Comparison of ENCODE assay signal across 8 mouse cellular contexts in the genomic region with DNA sequence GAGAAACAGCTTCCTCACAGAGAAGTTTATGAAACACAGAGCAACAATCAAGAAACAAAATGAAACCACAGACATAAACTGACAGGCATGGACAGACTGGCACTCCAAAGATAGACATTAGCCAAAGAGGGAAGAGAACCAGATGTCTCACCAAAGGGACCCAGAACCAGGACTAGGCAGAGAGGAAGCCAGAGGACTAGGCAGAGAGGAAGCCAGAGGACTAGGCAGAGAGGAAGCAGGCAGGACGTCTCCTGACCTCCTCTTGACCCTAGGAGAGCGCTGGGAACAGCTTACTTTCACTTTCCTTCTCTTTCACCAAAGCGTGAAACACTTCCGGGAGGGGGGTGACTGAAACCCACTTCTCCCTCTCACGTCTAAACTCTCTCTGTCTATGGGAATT. TPM values are rescaled to one million over a fixed set of nuclear protein-coding genes. Genes with fewer than 3 reads are reported as not detected.
DNase-seq lines count a peak whose midpoint lies in the region; ATAC-seq and TF ChIP-seq lines count a peak whose summit lies in the region.

No protein-coding gene starts in this region.

- H3K4me3 ChIP-seq in thymus, adult 2 months (ENCODE audit: control insufficient read depth, insufficient read depth, low read length) = peak overlapping the region; percentile 35
- H3K4me3 ChIP-seq in hindbrain, embryonic 14.5 days (replicated peaks; ENCODE audit: low read length) = no peak overlapping the region
- no peak overlapping the region for H3K4me3 ChIP-seq in midbrain, embryonic 10.5 days

- H3K27ac ChIP-seq in thymus, adult 2 months (ENCODE audit: control insufficient read depth, insufficient read depth, low read length) = peak overlapping the region; percentile 67
- no peak overlapping the region for H3K27ac ChIP-seq in hindbrain, embryonic 14.5 days
- no peak overlapping the region for H3K27ac ChIP-seq in midbrain, embryonic 10.5 days (replicated peaks)

- no peak for TF ChIP-seq POLR2A in thymus, adult 2 months (IDR thresholded peaks at IDR 0.05; ENCODE audit: control insufficient read depth, extremely low read depth, insufficient read depth, low read length, poor library complexity)

- H3K9me3 ChIP-seq in hindbrain, embryonic 14.5 days (ENCODE audit: control insufficient read depth, low read length) = no peaks in the 10 kb centered on the region
- H3K9me3 ChIP-seq in midbrain, embryonic 10.5 days (replicated peaks) = no peaks in the 10 kb centered on the region

- DNase-seq in adrenal gland, adult 18-20 months (ENCODE audit: low spot score in 2 of 2) = peak; percentile 43 to 44
- DNase-seq in heart, adult 8-10 months (ENCODE audit: low spot score) = peak; percentile 78
- peak; percentile 77 for DNase-seq in kidney, postnatal 14 days
- peak; percentile 69 for DNase-seq in thymus, adult 2 months
- DNase-seq in hindbrain, embryonic 14.5 days (ENCODE audit: low spot score) = no peak
- DNase-seq in midbrain, embryonic 10.5 days (ENCODE audit: low spot score) = no peak

- H3K36me3 ChIP-seq in thymus, adult 2 months (ENCODE audit: control insufficient read depth, insufficient read depth, low read length) = no peaks in the 10 kb centered on the region
- H3K36me3 ChIP-seq in hindbrain, embryonic 14.5 days (replicated peaks; ENCODE audit: control insufficient read depth, insufficient read depth) = no peaks in the 10 kb centered on the region
- no peaks in the 10 kb centered on the region for H3K36me3 ChIP-seq in midbrain, embryonic 10.5 days

- ATAC-seq in CD4-positive, CD25-positive, alpha-beta regulatory T cell, adult 4 months = peak; percentile 96
- ATAC-seq in megakaryocyte, adult 5-6 weeks (ENCODE audit: poor library complexity, severe bottlenecking) = peak; percentile 89
- ATAC-seq in hindbrain, embryonic 14.5 days (ENCODE audit: low FRiP score) = no peak

- TF ChIP-seq CTCF in thymus, adult 2 months (IDR thresholded peaks at IDR 0.05; ENCODE audit: borderline replicate concordance, control insufficient read depth, extremely low read depth, insufficient read depth, low read length, poor library complexity) = no peak

- peaks cover 19% of the 10 kb centered on the region for H3K4me1 ChIP-seq in thymus, adult 2 months (replicated peaks; ENCODE audit: control insufficient read depth, insufficient read depth, low read length)
- no peaks in the 10 kb centered on the region for H3K4me1 ChIP-seq in hindbrain, embryonic 14.5 days (replicated peaks; ENCODE audit: control insufficient read depth, insufficient read depth, low read length)
- H3K4me1 ChIP-seq in midbrain, embryonic 10.5 days = peaks cover 7% of the 10 kb centered on the region

- H3K4me2 ChIP-seq in hindbrain, embryonic 14.5 days (replicated peaks) = no peak overlapping the region

- no peak overlapping the region for H3K9ac ChIP-seq in hindbrain, embryonic 14.5 days

- no peaks in the 10 kb centered on the region for H3K27me3 ChIP-seq in thymus, adult 2 months (ENCODE audit: control insufficient read depth, insufficient read depth, low read length)
- no peaks in the 10 kb centered on the region for H3K27me3 ChIP-seq in hindbrain, embryonic 14.5 days (ENCODE audit: control insufficient read depth, insufficient read depth, low read length)
- H3K27me3 ChIP-seq in midbrain, embryonic 10.5 days (ENCODE audit: low read depth, poor library complexity, severe bottlenecking) = no peaks in the 10 kb centered on the region

- WGBS in thymus, adult 2 months = 0% methylated on average over 5 of the region's 5 CpGs
- WGBS in hindbrain, embryonic 14.5 days = 6% methylated on average over 5 of the region's 5 CpGs
- WGBS in midbrain, embryonic 10.5 days = 17% methylated on average over 5 of the region's 5 CpGs

RNA-seq across cellular contexts. Expression of gene Ccdc88b, which starts 11.3 kb away (rescaled TPM):
- 1 to 10 TPM; 3.1 to 5.2 TPM for polyA plus RNA-seq in CD4-positive, CD25-positive, alpha-beta regulatory T cell, adult 4 months (2017; shearing (Covaris generic))
- total RNA-seq in adrenal gland, adult 18-20 months (2021) = 1 to 10 TPM; 2.0 TPM
- total RNA-seq in heart, adult 8-10 months (2022) = under 1 TPM; 0.44 to 0.89 (median 0.66) TPM
- 12.0 and 13.3 TPM in 2 replicates for total RNA-seq in megakaryocyte, adult 5-6 weeks (2015)
- total RNA-seq in megakaryocyte, adult 5-6 weeks (2017) = 45.9 and 78.0 TPM in 2 replicates
- polyA plus RNA-seq in thymus, adult 2 months (2012; rRNA removed) = 225 and 234 TPM in 2 replicates
- polyA plus RNA-seq in hindbrain, embryonic 14.5 days (2014; fragmentation: Nextera tagmentation; extraction: Ambion mirVana) = 0.48 and 0.90 TPM in 2 replicates
- polyA plus RNA-seq in midbrain, embryonic 10.5 days (2016; fragmentation: Nextera tagmentation; extraction: Ambion mirVana) = 0.33 and 0.57 TPM in 2 replicates

RNA-seq across cellular contexts. Expression of gene Rps6ka4, which starts 28.9 kb away (rescaled TPM):
- 1 to 10 TPM; 6.4 to 8.3 TPM for polyA plus RNA-seq in CD4-positive, CD25-positive, alpha-beta regulatory T cell, adult 4 months (2017; shearing (Covaris generic))
- total RNA-seq in adrenal gland, adult 18-20 months (2021) = 10 to 100 TPM; 23.2 to 25.3 TPM
- total RNA-seq in heart, adult 8-10 months (2022) = 10 to 100 TPM; 15.0 to 20.0 (median 17.5) TPM
- total RNA-seq in megakaryocyte, adult 5-6 weeks (2015) = 5.5 and 7.3 TPM in 2 replicates
- 17.2 and 21.4 TPM in 2 replicates for total RNA-seq in megakaryocyte, adult 5-6 weeks (2017)
- polyA plus RNA-seq in thymus, adult 2 months (2012; rRNA removed) = 29.5 and 30.6 TPM in 2 replicates
- polyA plus RNA-seq in hindbrain, embryonic 14.5 days (2014; fragmentation: Nextera tagmentation; extraction: Ambion mirVana) = 10.6 and 11.1 TPM in 2 replicates
- 5.0 and 7.9 TPM in 2 replicates for polyA plus RNA-seq in midbrain, embryonic 10.5 days (2016; fragmentation: Nextera tagmentation; extraction: Ambion mirVana)

RNA-seq across cellular contexts. Expression of gene Trmt112, which starts 40.1 kb away (rescaled TPM):
- polyA plus RNA-seq in CD4-positive, CD25-positive, alpha-beta regulatory T cell, adult 4 months (2017; shearing (Covaris generic)) = 100 to 1,000 TPM; 214 to 232 TPM
- 100 to 1,000 TPM in 1 of 2 experiments, 10 to 100 TPM in 1; 83.2 to 110 TPM for total RNA-seq in adrenal gland, adult 18-20 months (2021)
- total RNA-seq in heart, adult 8-10 months (2022) = 10 to 100 TPM; 29.9 to 49.7 (median 39.7) TPM
- 133 and 146 TPM in 2 replicates for total RNA-seq in megakaryocyte, adult 5-6 weeks (2015)
- total RNA-seq in megakaryocyte, adult 5-6 weeks (2017) = 176 and 188 TPM in 2 replicates
- polyA plus RNA-seq in thymus, adult 2 months (2012; rRNA removed) = 183 and 203 TPM in 2 replicates
- polyA plus RNA-seq in hindbrain, embryonic 14.5 days (2014; fragmentation: Nextera tagmentation; extraction: Ambion mirVana) = 107 and 118 TPM in 2 replicates
- 150 and 156 TPM in 2 replicates for polyA plus RNA-seq in midbrain, embryonic 10.5 days (2016; fragmentation: Nextera tagmentation; extraction: Ambion mirVana)

RNA-seq across cellular contexts. Expression of gene Prdx5, which starts 40.6 kb away (rescaled TPM):
- 100 to 1,000 TPM; 224 to 246 TPM for polyA plus RNA-seq in CD4-positive, CD25-positive, alpha-beta regulatory T cell, adult 4 months (2017; shearing (Covaris generic))
- total RNA-seq in adrenal gland, adult 18-20 months (2021) = 100 to 1,000 TPM; 303 to 375 TPM
- 100 to 1,000 TPM; 620 to 842 (median 766) TPM for total RNA-seq in heart, adult 8-10 months (2022)
- total RNA-seq in megakaryocyte, adult 5-6 weeks (2015) = 951 and 1,046 TPM in 2 replicates
- 1,745 and 2,032 TPM in 2 replicates for total RNA-seq in megakaryocyte, adult 5-6 weeks (2017)
- 99.4 and 133 TPM in 2 replicates for polyA plus RNA-seq in thymus, adult 2 months (2012; rRNA removed)
- 291 and 300 TPM in 2 replicates for polyA plus RNA-seq in hindbrain, embryonic 14.5 days (2014; fragmentation: Nextera tagmentation; extraction: Ambion mirVana)
- polyA plus RNA-seq in midbrain, embryonic 10.5 days (2016; fragmentation: Nextera tagmentation; extraction: Ambion mirVana) = 169 and 180 TPM in 2 replicates

RNA-seq across cellular contexts. Expression of gene Esrra, which starts 52.3 kb away (rescaled TPM):
- 1 to 10 TPM; 2.2 to 5.7 TPM for polyA plus RNA-seq in CD4-positive, CD25-positive, alpha-beta regulatory T cell, adult 4 months (2017; shearing (Covaris generic))
- total RNA-seq in adrenal gland, adult 18-20 months (2021) = 10 to 100 TPM; 38.7 to 63.0 TPM
- 100 to 1,000 TPM; 153 to 180 (median 168) TPM for total RNA-seq in heart, adult 8-10 months (2022)
- total RNA-seq in megakaryocyte, adult 5-6 weeks (2015) = 11.9 and 12.4 TPM in 2 replicates
- 24.6 and 28.9 TPM in 2 replicates for total RNA-seq in megakaryocyte, adult 5-6 weeks (2017)
- 67.9 and 77.4 TPM in 2 replicates for polyA plus RNA-seq in thymus, adult 2 months (2012; rRNA removed)
- polyA plus RNA-seq in hindbrain, embryonic 14.5 days (2014; fragmentation: Nextera tagmentation; extraction: Ambion mirVana) = 6.2 and 7.3 TPM in 2 replicates
- 8.9 and 9.5 TPM in 2 replicates for polyA plus RNA-seq in midbrain, embryonic 10.5 days (2016; fragmentation: Nextera tagmentation; extraction: Ambion mirVana)

Comparison
In these comparisons a context has a peak if more than half of its experiments do, and no peak if none do; other contexts are left out.
1. DNase-seq: peak in adrenal gland, adult 18-20 months (2 of 2), heart, adult 8-10 months (single experiment), kidney, postnatal 14 days (single experiment) and thymus, adult 2 months (single experiment); none in hindbrain, embryonic 14.5 days (single experiment) and midbrain, embryonic 10.5 days (single experiment).
2. RNA of gene Ccdc88b, which starts 11.3 kb away (polyA plus RNA-seq): 225 to 234 TPM in thymus, adult 2 months; 3.1 to 5.2 TPM in CD4-positive, CD25-positive, alpha-beta regulatory T cell, adult 4 months, 0.48 to 0.90 TPM in hindbrain, embryonic 14.5 days and 0.33 to 0.57 TPM in midbrain, embryonic 10.5 days; every median in the first group is over 10 times any median in the second.